Mouse (Mus musculus): ENCODE results near the gene Atxn1.

Atxn1 gene

GRCm38 (mm10) chr13:45732590-45732989, 232.2 kb downstream of the Atxn1 start:
- ATAC-seq (ENCODE audit: low TSS enrichment), result no peak; the same call in 1 of the 2 replicates

- no peak; the same call in 1 of the 2 replicates for ATAC-seq (ENCODE audit: low TSS enrichment)
Observed at GRCm38 (mm10) chr13:45726917-45727316, 237.9 kb downstream of the Atxn1 start.

GRCm38 (mm10) chr13:45726181-45726580, 238.6 kb downstream of the Atxn1 start:
- ATAC-seq (ENCODE audit: low TSS enrichment), result no peak

GRCm38 (mm10) chr13:45724507-45725259, 240.1 kb downstream of the Atxn1 start:
- ATAC-seq (ENCODE audit: low TSS enrichment), result no peak

- ATAC-seq (ENCODE audit: low TSS enrichment), result peak; percentile 48; the same call in 1 of the 2 replicates
Observed at GRCm38 (mm10) chr13:45722885-45723284, 241.9 kb downstream of the Atxn1 start.

- ATAC-seq (ENCODE audit: low TSS enrichment), result peak; percentile 75
Observed at GRCm38 (mm10) chr13:45721621-45722020, 243.2 kb downstream of the Atxn1 start.

GRCm38 (mm10) chr13:45718850-45719249, 246.0 kb downstream of the Atxn1 start:
- ATAC-seq (ENCODE audit: low TSS enrichment), result no peak

GRCm38 (mm10) chr13:45715583-45716180, 249.1 kb downstream of the Atxn1 start:
- ATAC-seq (ENCODE audit: low TSS enrichment), result no peak

GRCm38 (mm10) chr13:45710041-45710440, 254.8 kb downstream of the Atxn1 start:
- peak; percentile 13; the same call in 1 of the 2 replicates for ATAC-seq (ENCODE audit: low TSS enrichment)

GRCm38 (mm10) chr13:45709402-45709801, 255.4 kb downstream of the Atxn1 start:
- peak; percentile 80 for ATAC-seq (ENCODE audit: low TSS enrichment)

GRCm38 (mm10) chr13:45701296-45701790, 263.5 kb downstream of the Atxn1 start:
- ATAC-seq (ENCODE audit: low TSS enrichment), result no peak

GRCm38 (mm10) chr13:45698982-45699381, 265.8 kb downstream of the Atxn1 start:
- no peak for ATAC-seq (ENCODE audit: low TSS enrichment)

GRCm38 (mm10) chr13:45696009-45696408, 268.8 kb downstream of the Atxn1 start:
- no peak for ATAC-seq (ENCODE audit: low TSS enrichment)

- ATAC-seq (ENCODE audit: low TSS enrichment), result no peak
Observed at GRCm38 (mm10) chr13:45694921-45695437, 269.8 kb downstream of the Atxn1 start.

- ATAC-seq (ENCODE audit: low TSS enrichment), result peak; percentile 21; the same call in 1 of the 2 replicates
Observed at GRCm38 (mm10) chr13:45693953-45694352, 270.9 kb downstream of the Atxn1 start.

GRCm38 (mm10) chr13:45693534-45693933, 271.3 kb downstream of the Atxn1 start:
- ATAC-seq (ENCODE audit: low TSS enrichment), result peak; percentile 21; the same call in 1 of the 2 replicates

- ATAC-seq (ENCODE audit: low TSS enrichment), result 0 out of 2 replicates have a peak, but pooled peaks have one; percentile 3
Observed at GRCm38 (mm10) chr13:45693126-45693525, 271.7 kb downstream of the Atxn1 start.

- no peak for ATAC-seq (ENCODE audit: low TSS enrichment)
Observed at GRCm38 (mm10) chr13:45692440-45692839, 272.4 kb downstream of the Atxn1 start.

GRCm38 (mm10) chr13:45690426-45690825, 274.4 kb downstream of the Atxn1 start:
- ATAC-seq (ENCODE audit: low TSS enrichment), result peak; percentile 8; the same call in 1 of the 2 replicates

- no peak for ATAC-seq (ENCODE audit: low TSS enrichment)
Observed at GRCm38 (mm10) chr13:45688864-45689263, 275.9 kb downstream of the Atxn1 start.

- no peak for ATAC-seq (ENCODE audit: low TSS enrichment)
Observed at GRCm38 (mm10) chr13:45687581-45687980, 277.2 kb downstream of the Atxn1 start.

GRCm38 (mm10) chr13:45686309-45686582, 278.6 kb downstream of the Atxn1 start:
- ATAC-seq (ENCODE audit: low TSS enrichment), result no peak
